8 mouse cellular contexts compared by ENCODE assay signal in genomic region chr12:80259216-80260055, GRCm38 (mm10). TPM values are rescaled to one million over a fixed set of nuclear protein-coding genes. Genes with fewer than 3 reads are reported as not detected.
DNase-seq lines count a peak whose midpoint lies in the region; ATAC-seq and TF ChIP-seq lines count a peak whose summit lies in the region.

No protein-coding gene starts in this region.

- peak overlapping the region; percentile 93 for H3K4me2 ChIP-seq in midbrain, postnatal 0 days (ENCODE audit: low read depth, low read length, poor library complexity, severe bottlenecking)
- H3K4me2 ChIP-seq in stomach, embryonic 14.5 days (replicated peaks; ENCODE audit: low read depth, low read length): peak overlapping the region; percentile 65

- peak overlapping the region; percentile 70 for H3K9ac ChIP-seq in heart, adult 2 months (ENCODE audit: low read depth, low read length)
- peak overlapping the region; percentile 81 for H3K9ac ChIP-seq in midbrain, postnatal 0 days (replicated peaks; ENCODE audit: low read length, poor library complexity, severe bottlenecking)
- peak overlapping the region; percentile 95 for H3K9ac ChIP-seq in stomach, embryonic 14.5 days (replicated peaks; ENCODE audit: low read depth, low read length)

- DNase-seq in 3T3-L1 (ENCODE audit: low read depth, low spot score) (peak; percentile 69), liver (peak; percentile 67)
- peak; percentile 60 for DNase-seq in adrenal gland, adult 8-10 months
- DNase-seq in embryo, embryonic 9.5 days (ENCODE audit: extremely low spot score): peak; percentile 89
- DNase-seq in heart, adult 2 months: peak; percentile 82 to 83
- peak; percentile 72 for DNase-seq in kidney, adult 2 months
- peak; percentile 67 for DNase-seq in midbrain, postnatal 0 days (ENCODE audit: low spot score)

- no peak for TF ChIP-seq EP300 in heart, adult 2 months (IDR thresholded peaks at IDR 0.05; ENCODE audit: insufficient read depth, low read depth, low read length)

- peak; percentile 67 for ATAC-seq in midbrain, postnatal 0 days (ENCODE audit: low FRiP score)
- ATAC-seq in stomach, embryonic 14.5 days (ENCODE audit: insufficient number of reproducible peaks, insufficient read depth, low FRiP score, low read depth): peak; percentile 65

- peak overlapping the region; percentile 82 for H3K27ac ChIP-seq in heart, adult 2 months
- peak overlapping the region; percentile 67 for H3K27ac ChIP-seq in kidney, adult 2 months (ENCODE audit: insufficient read depth, low read depth, low read length)
- peak overlapping the region; percentile 84 for H3K27ac ChIP-seq in midbrain, postnatal 0 days (ENCODE audit: low read depth, low read length)
- H3K27ac ChIP-seq in stomach, embryonic 14.5 days (ENCODE audit: low read length): peak overlapping the region; percentile 99

- TF ChIP-seq POLR2A in heart, adult 2 months (IDR thresholded peaks at IDR 0.05; ENCODE audit: insufficient read depth, low read depth, low read length): peak; percentile 22; the same call in 1 of the 2 replicates
- no peak for TF ChIP-seq POLR2A in kidney, adult 2 months (IDR thresholded peaks at IDR 0.05; ENCODE audit: low read depth, low read length)

- H3K9me3 ChIP-seq in midbrain, postnatal 0 days (ENCODE audit: low read length): no peaks in the 10 kb centered on the region
- H3K9me3 ChIP-seq in stomach, embryonic 14.5 days (ENCODE audit: control insufficient read depth, low read depth, low read length): no peaks in the 10 kb centered on the region

- H3K79me2 ChIP-seq in heart, adult 2 months (replicated peaks; ENCODE audit: control insufficient read depth, insufficient read depth, low read length): peaks cover 2% of the 10 kb centered on the region; the same call in 1 of the 2 replicates

- no peaks in the 10 kb centered on the region for H3K36me3 ChIP-seq in heart, adult 2 months (ENCODE audit: control insufficient read depth, insufficient read depth, low read length)
- no peaks in the 10 kb centered on the region for H3K36me3 ChIP-seq in kidney, adult 2 months (ENCODE audit: control insufficient read depth, insufficient read depth, low read length)
- H3K36me3 ChIP-seq in midbrain, postnatal 0 days (ENCODE audit: insufficient read depth, low read length): no peaks in the 10 kb centered on the region
- H3K36me3 ChIP-seq in stomach, embryonic 14.5 days (ENCODE audit: control insufficient read depth, insufficient read depth, low read length): no peaks in the 10 kb centered on the region

- H3K4me1 ChIP-seq in heart, adult 2 months (ENCODE audit: control insufficient read depth, insufficient read depth, low read length): no peaks in the 10 kb centered on the region; the same call in 1 of the 2 replicates
- no peaks in the 10 kb centered on the region for H3K4me1 ChIP-seq in kidney, adult 2 months (ENCODE audit: control insufficient read depth, insufficient read depth, low read length)
- H3K4me1 ChIP-seq in midbrain, postnatal 0 days (ENCODE audit: insufficient read depth, low read length): peaks cover 10% of the 10 kb centered on the region
- H3K4me1 ChIP-seq in stomach, embryonic 14.5 days (ENCODE audit: control insufficient read depth, insufficient read depth, low read length): peaks cover 28% of the 10 kb centered on the region

- WGBS in heart, adult 2 months: under 1% methylated on average over 64 of the region's 64 CpGs
- WGBS in kidney, adult 2 months: under 1% methylated on average over 64 of the region's 64 CpGs
- under 1% methylated on average over 62 of the region's 64 CpGs for WGBS in midbrain, postnatal 0 days
- under 1% methylated on average over 64 of the region's 64 CpGs for WGBS in stomach, embryonic 14.5 days

- peak overlapping the region; percentile 97 for H3K4me3 ChIP-seq in heart, adult 2 months
- peak overlapping the region; percentile 68 for H3K4me3 ChIP-seq in kidney, adult 2 months (ENCODE audit: insufficient read depth, low read depth, low read length)
- H3K4me3 ChIP-seq in midbrain, postnatal 0 days (ENCODE audit: low read depth, low read length): peak overlapping the region; percentile 56
- peak overlapping the region; percentile 88 for H3K4me3 ChIP-seq in stomach, embryonic 14.5 days (ENCODE audit: low read depth, low read length)

- peak; percentile 61 for TF ChIP-seq CTCF in heart, adult 2 months (IDR thresholded peaks at IDR 0.05)
- no peak for TF ChIP-seq CTCF in kidney, adult 2 months (conservative IDR thresholded peaks at IDR 0.05; ENCODE audit: insufficient read depth, insufficient read length, low read depth, low read length)
- TF ChIP-seq CTCF in midbrain, postnatal 0 days (IDR thresholded peaks at IDR 0.05): peak; percentile 52; the same call in 1 of the 2 replicates

- H3K27me3 ChIP-seq in heart, adult 2 months (ENCODE audit: control insufficient read depth, insufficient read depth, low read length): no peaks in the 10 kb centered on the region
- H3K27me3 ChIP-seq in kidney, adult 2 months (replicated peaks; ENCODE audit: control insufficient read depth, insufficient read depth, low read length): no peaks in the 10 kb centered on the region
- 0 out of 2 replicates have a peak, but pooled peaks cover 5% of the 10 kb centered on the region for H3K27me3 ChIP-seq in midbrain, postnatal 0 days (ENCODE audit: insufficient read depth, low read length)
- H3K27me3 ChIP-seq in stomach, embryonic 14.5 days (ENCODE audit: control insufficient read depth, insufficient read depth, low read length): no peaks in the 10 kb centered on the region

- intact Hi-C loops in heart, adult 2 months (cut with DNase I): loop anchor here (1.0 to 5.0 kb wide), 5 partner anchors 29 to 108 kb away; no protein-coding TSS in a partner anchor

RNA-seq across cellular contexts. Expression of gene Actn1, which starts 0.7 kb away (rescaled TPM):
- total RNA-seq in adrenal gland, adult 8-10 months (2022): 10 to 100 TPM; 35.5 to 51.7 (median 44.4) TPM
- total RNA-seq in heart, adult 2 months (2021): 10 to 100 TPM; 30.6 to 31.7 TPM
- 29.0 and 31.1 TPM in 2 replicates for polyA plus RNA-seq in heart, adult 2 months (2012; rRNA removed)
- 31.3 and 32.6 TPM in 2 replicates for polyA plus RNA-seq in kidney, adult 2 months (2012; rRNA removed)
- total RNA-seq in midbrain, postnatal 0 days (2014; rRNA removed): 17.1 and 18.0 TPM in 2 replicates
- polyA plus RNA-seq in midbrain, postnatal 0 days (2015; fragmentation: Nextera tagmentation; extraction: Ambion mirVana): 6.2 and 7.4 TPM in 2 replicates
- 80.4 and 81.7 TPM in 2 replicates for polyA plus RNA-seq in stomach, embryonic 14.5 days (2014; fragmentation: Nextera tagmentation; extraction: Ambion mirVana)

Comparison
In these comparisons a context has a peak if more than half of its experiments do, and no peak if none do; other contexts are left out.
1. Peak in every context shown above with its lines: DNase-seq, ATAC-seq, H3K4me3 ChIP-seq and H3K27ac ChIP-seq.